Mouse (Mus musculus): ENCODE data around the gene Nmral1. TPM values are rescaled to one million over a fixed set of nuclear protein-coding genes. Genes with fewer than 3 reads are reported as not detected.

The Nmral1 gene
- total and polyA plus RNA-seq, 2 experiments from 2014 or later: 33.5 to 37.1 TPM

- peak; percentile 26 for DNase-seq (ENCODE audit: low spot score)
- 80% methylated on average over 3 of the region's 3 CpGs for WGBS
- no peak overlapping the region for H3K9ac ChIP-seq (replicated peaks; ENCODE audit: low read length, poor library complexity, severe bottlenecking)
- no peak overlapping the region for H3K4me3 ChIP-seq (ENCODE audit: low read depth, low read length)
- H3K27me3 ChIP-seq (ENCODE audit: insufficient read depth, low read length): no peaks in the 10 kb centered on the region
- no peaks in the 10 kb centered on the region for H3K9me3 ChIP-seq (ENCODE audit: low read length)
- no peak for TF ChIP-seq CTCF (IDR thresholded peaks at IDR 0.05)
- H3K4me1 ChIP-seq (ENCODE audit: insufficient read depth, low read length): peaks cover 9% of the 10 kb centered on the region; the same call in 1 of the 2 replicates
- ATAC-seq (ENCODE audit: low FRiP score): no peak
- H3K27ac ChIP-seq (ENCODE audit: low read depth, low read length): no peak overlapping the region
- H3K36me3 ChIP-seq (ENCODE audit: insufficient read depth, low read length): no peaks in the 10 kb centered on the region
- no peak overlapping the region for H3K4me2 ChIP-seq (ENCODE audit: low read depth, low read length, poor library complexity, severe bottlenecking)
These were observed 11.7 kb upstream of the Nmral1 start for GRCm38 (mm10) chr16:4730776-4731358.

- TF ChIP-seq CTCF (IDR thresholded peaks at IDR 0.05): no peak
- no peak overlapping the region for H3K27ac ChIP-seq (ENCODE audit: low read depth, low read length)
- DNase-seq (ENCODE audit: low spot score): no peak
- no peak for ATAC-seq (ENCODE audit: low FRiP score)
- H3K27me3 ChIP-seq (ENCODE audit: insufficient read depth, low read length): no peaks in the 10 kb centered on the region
- H3K4me1 ChIP-seq (ENCODE audit: insufficient read depth, low read length): peaks cover 9% of the 10 kb centered on the region; the same call in 1 of the 2 replicates
- no peaks in the 10 kb centered on the region for H3K9me3 ChIP-seq (ENCODE audit: low read length)
- WGBS: 95% methylated on average over 1 of the region's 1 CpGs
- no peaks in the 10 kb centered on the region for H3K36me3 ChIP-seq (ENCODE audit: insufficient read depth, low read length)
- H3K4me2 ChIP-seq (ENCODE audit: low read depth, low read length, poor library complexity, severe bottlenecking): no peak overlapping the region
- H3K4me3 ChIP-seq (ENCODE audit: low read depth, low read length): no peak overlapping the region
- no peak overlapping the region for H3K9ac ChIP-seq (replicated peaks; ENCODE audit: low read length, poor library complexity, severe bottlenecking)
These were observed 8.8 kb upstream of the Nmral1 start for GRCm38 (mm10) chr16:4727963-4728362.

- Histone ChIP-seq H3K4me2 (ENCODE audit: low read depth, low read length, poor library complexity, severe bottlenecking) (peak overlapping the region; percentile 81; the same call in 1 of the 2 replicates), H3K4me1 (ENCODE audit: insufficient read depth, low read length) (peaks cover 9% of the 10 kb centered on the region; the same call in 1 of the 2 replicates), H3K27ac (ENCODE audit: low read depth, low read length) (no peak overlapping the region), H3K4me3 (ENCODE audit: low read depth, low read length) (peak overlapping the region; percentile 97; the same call in 1 of the 2 replicates), H3K9me3 (ENCODE audit: low read length) (no peaks in the 10 kb centered on the region), H3K9ac (replicated peaks; ENCODE audit: low read length, poor library complexity, severe bottlenecking) (no peak overlapping the region), H3K27me3 (ENCODE audit: insufficient read depth, low read length) (no peaks in the 10 kb centered on the region), H3K36me3 (ENCODE audit: insufficient read depth, low read length) (no peaks in the 10 kb centered on the region)
- DNase-seq (ENCODE audit: low spot score) (no peak), ATAC-seq (ENCODE audit: low FRiP score) (no peak)
- WGBS: 95% methylated on average over 1 of the region's 1 CpGs
- TF ChIP-seq CTCF (IDR thresholded peaks at IDR 0.05): no peak
These were observed 8.4 kb upstream of the Nmral1 start for GRCm38 (mm10) chr16:4727526-4727925.

- peaks cover 9% of the 10 kb centered on the region; the same call in 1 of the 2 replicates for H3K4me1 ChIP-seq (ENCODE audit: insufficient read depth, low read length)
- WGBS: 1% methylated on average over 40 of the region's 40 CpGs
These were observed 7.5 kb upstream of the Nmral1 start for GRCm38 (mm10) chr16:4726528-4727128.

GRCm38 (mm10) chr16:4725780-4726527 lies 6.8 kb upstream of the Nmral1 start, which contains the start of gene Hmox2:
Gene Hmox2, plus strand, starts transcription at chr16:4726361.
- Histone ChIP-seq H3K9me3 (ENCODE audit: low read length) (no peaks in the 10 kb centered on the region), H3K27ac (ENCODE audit: low read depth, low read length) (peak within 1 kb of the TSS; percentile 63), H3K36me3 (ENCODE audit: insufficient read depth, low read length) (no peaks in the 10 kb centered on the region), H3K4me1 (ENCODE audit: insufficient read depth, low read length) (peaks cover 9% of the 10 kb centered on the region; the same call in 1 of the 2 replicates), H3K27me3 (ENCODE audit: insufficient read depth, low read length) (no peaks in the 10 kb centered on the region), H3K4me2 (ENCODE audit: low read depth, low read length, poor library complexity, severe bottlenecking) (peak within 1 kb of the TSS; percentile 81), H3K4me3 (ENCODE audit: low read depth, low read length) (peak within 1 kb of the TSS; percentile 97), H3K9ac (replicated peaks; ENCODE audit: low read length, poor library complexity, severe bottlenecking) (peak within 1 kb of the TSS; percentile 92)
- DNase-seq (ENCODE audit: low spot score) (peak; percentile 91), ATAC-seq (ENCODE audit: low FRiP score) (peak; percentile 93)
- TF ChIP-seq CTCF (IDR thresholded peaks at IDR 0.05): no peak
- WGBS: 6% methylated on average over 33 of the region's 35 CpGs

More at GRCm38 (mm10) chr16:4726528-4727128, 7.5 kb upstream of the Nmral1 start:
- Histone ChIP-seq H3K27me3 (ENCODE audit: insufficient read depth, low read length) (no peaks in the 10 kb centered on the region), H3K36me3 (ENCODE audit: insufficient read depth, low read length) (no peaks in the 10 kb centered on the region), H3K4me3 (ENCODE audit: low read depth, low read length) (peak overlapping the region; percentile 97), H3K9me3 (ENCODE audit: low read length) (no peaks in the 10 kb centered on the region), H3K27ac (ENCODE audit: low read depth, low read length) (peak overlapping the region; percentile 63), H3K9ac (replicated peaks; ENCODE audit: low read length, poor library complexity, severe bottlenecking) (peak overlapping the region; percentile 92), H3K4me2 (ENCODE audit: low read depth, low read length, poor library complexity, severe bottlenecking) (peak overlapping the region; percentile 81)
- ATAC-seq (ENCODE audit: low FRiP score) (peak; percentile 81), DNase-seq (ENCODE audit: low spot score) (no peak)
- TF ChIP-seq CTCF (IDR thresholded peaks at IDR 0.05): no peak
